Mouse (Mus musculus) ovary, adult 18-20 months (tissue): Measurements from ENCODE around the gene Cnn3.

Experiments used
- DNase-seq: peaks from one replicate; pipeline ENCODE4 v3.0.0; 2022; ENCODE audit warnings: low spot score, mixed read lengths

The Cnn3 gene

DNA sequence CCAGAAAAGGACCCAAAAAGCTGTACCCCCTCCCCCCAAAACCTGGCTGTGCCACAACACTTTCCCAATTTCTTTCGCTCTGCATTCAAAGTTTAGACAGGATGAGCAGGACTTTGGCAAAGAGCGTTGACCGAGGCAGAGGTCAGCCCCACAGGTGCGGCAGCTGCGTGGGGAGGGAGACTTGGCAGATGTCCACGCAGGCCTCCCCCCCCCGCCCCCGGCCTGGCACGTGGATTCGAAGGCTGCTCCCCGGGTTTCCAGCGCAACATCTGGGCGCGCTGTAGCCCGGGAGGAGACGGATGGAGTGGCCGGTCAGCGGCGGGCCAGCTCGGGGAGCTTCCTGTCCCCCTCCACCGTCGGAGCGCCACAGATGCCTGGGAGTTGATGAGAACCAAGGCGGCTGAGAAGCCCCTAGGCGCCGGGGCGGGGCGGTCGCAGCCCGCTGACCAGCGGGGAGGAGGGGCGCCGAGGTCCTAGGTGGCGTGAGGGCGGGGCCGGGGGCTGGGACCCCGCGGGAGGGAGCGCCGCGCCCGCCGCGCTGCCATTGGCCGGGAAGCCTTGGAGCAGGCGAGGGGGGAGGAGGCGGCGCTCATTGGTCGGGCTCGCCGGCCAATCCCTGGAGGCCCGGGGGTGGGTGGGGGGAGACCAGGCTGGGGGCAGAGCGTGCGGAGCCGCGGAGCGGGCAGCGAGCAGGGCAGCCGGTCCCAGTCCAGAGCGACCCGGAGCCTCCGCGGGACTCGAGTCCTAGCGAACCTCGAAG is at the start of gene Cnn3:
TSS of gene Cnn3 (plus strand) at position 637 of the 760 bp plus-strand sequence.
- peak; percentile 93 for DNase-seq

DNA sequence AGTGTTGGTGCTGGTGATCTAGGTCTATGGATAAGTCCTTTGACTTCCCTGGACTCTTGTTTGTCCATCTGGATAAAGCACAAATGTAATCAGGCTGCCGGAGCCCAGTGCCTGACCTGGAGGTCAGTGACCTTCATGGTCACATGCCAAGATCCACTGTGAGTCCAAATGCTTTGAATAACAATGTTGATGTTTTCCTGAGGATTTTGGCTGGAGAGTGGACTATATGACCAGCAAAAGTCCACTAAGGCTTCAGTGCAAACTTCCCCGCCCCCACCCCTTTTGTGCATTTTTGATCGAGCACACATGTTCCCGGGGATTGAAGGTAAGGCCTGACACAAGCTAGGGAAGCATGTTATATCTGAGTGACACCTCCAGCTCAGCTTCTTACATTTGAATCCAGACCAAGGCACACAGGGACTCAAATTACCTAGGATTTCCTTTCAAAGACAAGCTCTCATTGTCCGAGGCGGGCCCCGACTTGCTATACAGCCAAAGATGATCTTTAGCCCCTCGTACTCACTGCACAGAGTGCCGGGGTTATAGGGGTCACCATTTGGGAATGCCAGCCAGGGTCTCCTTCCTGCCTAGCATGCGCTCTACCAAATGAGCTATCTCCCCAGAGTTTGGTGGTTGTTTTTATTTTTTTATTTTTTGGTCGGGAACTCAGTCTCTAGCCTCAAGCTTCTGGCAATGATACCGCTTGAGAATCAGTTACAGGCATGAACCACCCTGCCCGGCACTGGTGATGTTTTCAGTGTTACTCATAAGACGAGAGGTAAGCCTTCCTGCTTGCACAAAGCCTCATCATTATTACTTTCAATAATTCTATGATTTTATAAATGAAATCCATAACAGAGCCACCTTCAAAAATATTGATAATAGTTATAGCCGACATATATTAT is 47.3 kb upstream of the Cnn3 start:
- DNase-seq, result peak; percentile 58

- no peak for DNase-seq
Observed at GRCm38 (mm10) chr3:121379699-121380098, 46.6 kb upstream of the Cnn3 start.

GRCm38 (mm10) chr3:121387471-121388009 is 38.8 kb upstream of the Cnn3 start:
- no peak for DNase-seq

- no peak for DNase-seq
Observed at GRCm38 (mm10) chr3:121389366-121389765, 36.9 kb upstream of the Cnn3 start.

DNA sequence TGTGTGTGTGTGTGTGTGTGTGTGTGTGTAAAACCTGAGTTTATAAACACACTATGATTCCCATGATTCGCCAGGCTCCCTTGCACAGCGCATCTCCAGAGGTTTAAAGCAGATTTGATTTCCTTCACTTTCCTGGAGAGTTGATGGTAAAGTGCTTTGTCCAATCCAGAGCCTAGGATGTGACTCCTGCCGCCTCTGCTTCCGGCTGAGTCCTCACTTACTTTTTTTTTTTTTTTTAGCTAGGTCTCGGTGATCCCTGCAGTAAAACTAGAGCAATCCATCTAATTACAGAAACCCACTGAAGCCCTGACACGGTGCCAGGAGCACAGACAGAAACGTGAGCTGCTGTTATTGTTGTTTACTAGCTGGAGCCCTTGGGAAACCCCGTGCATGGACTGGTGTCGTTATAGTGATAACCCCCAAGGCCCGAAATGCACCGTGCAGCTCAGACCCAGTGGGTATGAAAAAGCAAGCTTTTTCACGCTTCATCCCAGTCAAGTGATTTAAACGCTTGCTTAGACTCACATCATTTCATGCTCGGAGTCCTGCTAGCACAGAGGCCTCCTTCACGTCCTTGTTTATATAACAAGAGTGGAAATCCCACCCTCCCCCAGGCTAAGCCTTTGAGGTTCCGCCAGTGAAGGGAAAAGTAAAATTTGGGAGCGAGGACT is 36.3 kb upstream of the Cnn3 start:
- peak; percentile 24 for DNase-seq

- peak; percentile 49 for DNase-seq
Observed at GRCm38 (mm10) chr3:121390724-121391123, 35.6 kb upstream of the Cnn3 start.

DNA sequence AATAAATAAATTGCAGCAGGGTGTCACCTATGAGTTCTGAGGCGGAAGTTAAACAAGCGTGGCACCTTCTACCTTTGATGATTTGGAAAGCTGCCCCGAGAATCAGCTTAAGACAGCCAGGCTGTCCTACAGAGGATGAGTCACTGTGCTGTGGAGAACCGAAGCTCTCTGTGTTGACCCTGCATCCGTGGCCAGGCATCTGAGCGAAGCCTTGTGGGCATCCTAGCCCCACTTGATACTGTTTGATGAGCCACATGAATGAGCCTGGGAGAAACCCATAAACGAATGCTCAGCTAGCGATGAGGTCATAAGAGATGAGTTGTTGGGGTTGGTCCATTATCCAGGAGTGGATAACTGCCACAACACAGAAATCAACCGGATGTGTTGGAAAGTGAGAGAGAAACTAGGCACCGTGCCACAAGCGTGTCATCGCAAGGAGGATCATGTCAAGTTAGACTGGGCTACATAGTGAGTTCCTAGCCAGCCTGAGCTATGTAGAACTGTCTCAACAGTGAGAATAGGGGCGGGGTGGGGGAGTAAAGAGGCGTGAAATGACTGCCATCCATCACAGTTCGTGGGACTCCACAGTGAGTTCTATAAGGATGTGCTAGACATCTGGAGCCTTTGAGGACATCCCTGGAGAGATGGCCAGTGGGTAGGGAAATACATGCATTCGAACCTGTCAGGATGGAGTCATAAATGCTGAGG is 30.6 kb upstream of the Cnn3 start:
- no peak for DNase-seq

DNA sequence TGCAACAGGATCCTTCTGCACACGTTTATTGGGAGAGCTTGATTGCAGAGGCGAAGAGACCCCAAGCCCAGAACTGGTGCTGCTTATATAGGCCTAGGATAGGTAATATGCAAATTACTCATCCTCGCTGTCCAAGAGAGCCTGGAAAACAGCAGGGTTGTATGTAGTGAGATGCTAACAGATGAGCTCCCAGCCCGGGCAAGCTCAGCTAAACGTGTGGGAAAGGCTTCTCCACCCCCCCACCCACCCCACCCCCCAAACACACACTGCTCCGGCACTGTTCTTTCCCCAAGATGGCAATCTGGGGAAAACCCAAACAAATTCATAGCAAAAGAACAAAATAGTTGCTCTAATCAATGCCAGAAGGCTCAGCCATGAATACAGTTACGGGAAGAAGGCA is 29.7 kb upstream of the Cnn3 start:
- no peak for DNase-seq

DNA sequence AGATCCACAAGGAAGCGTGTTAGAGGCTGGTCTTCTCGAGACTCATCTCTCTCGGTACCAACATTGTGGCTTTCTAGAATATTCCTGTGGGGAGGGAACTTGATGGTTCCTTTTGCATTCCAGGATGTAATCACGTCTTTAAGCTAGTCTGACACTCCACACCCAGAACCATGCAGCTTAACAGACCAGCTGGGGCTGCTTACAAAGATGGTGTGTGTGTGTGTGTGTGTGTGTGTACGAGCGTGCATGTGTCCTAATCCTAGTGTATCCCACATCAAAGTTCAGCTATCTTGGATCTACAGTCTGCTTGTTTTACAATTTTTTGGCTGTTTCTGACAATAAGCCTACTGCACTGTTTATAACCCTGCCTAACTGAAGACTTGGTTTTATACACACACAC is 29.3 kb upstream of the Cnn3 start:
- DNase-seq, result no peak

GRCm38 (mm10) chr3:121401384-121401783 is 24.9 kb upstream of the Cnn3 start:
- DNase-seq, result no peak

DNA sequence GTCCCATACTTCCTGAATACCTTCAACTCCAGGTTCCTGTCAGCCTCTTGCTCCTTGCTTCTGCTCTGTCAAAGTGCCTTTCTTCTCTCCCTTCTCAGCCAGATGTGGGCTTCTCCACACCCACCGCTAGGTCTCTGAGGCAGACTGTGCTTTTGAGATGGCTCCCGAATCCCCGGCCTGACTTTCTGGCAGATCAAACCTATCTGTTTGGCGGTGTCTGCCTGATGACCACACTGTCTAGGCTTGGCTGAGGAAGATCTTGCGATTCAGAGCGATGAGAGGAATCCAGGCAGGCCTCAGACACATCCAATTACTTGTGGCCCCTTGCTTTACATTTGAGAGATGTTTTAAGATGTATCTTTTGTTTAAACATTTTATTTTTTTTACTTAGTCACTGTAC is 24.2 kb upstream of the Cnn3 start:
- DNase-seq, result no peak

DNA sequence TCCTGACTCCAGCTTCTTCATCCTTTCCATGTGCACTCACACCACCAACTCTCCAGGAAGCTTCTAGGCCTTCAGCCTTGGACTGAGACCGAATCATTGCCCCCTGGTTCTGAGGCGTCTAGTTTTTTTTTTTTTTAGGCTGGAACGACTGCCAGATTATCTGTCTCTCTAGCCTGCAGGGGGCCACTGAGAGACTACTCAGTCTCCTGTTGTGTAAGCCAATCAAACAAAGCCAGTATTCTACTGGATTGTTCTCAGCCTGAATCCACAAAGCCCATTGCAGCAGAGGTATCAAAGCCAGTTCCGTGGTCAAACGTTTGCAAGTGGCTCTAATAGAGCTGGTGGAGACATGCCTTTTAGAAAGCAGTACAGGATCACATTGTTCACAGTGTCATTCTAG is 22.8 kb upstream of the Cnn3 start:
- DNase-seq, result no peak

- no peak for DNase-seq
Observed at GRCm38 (mm10) chr3:121405101-121405500, 21.2 kb upstream of the Cnn3 start.

DNA sequence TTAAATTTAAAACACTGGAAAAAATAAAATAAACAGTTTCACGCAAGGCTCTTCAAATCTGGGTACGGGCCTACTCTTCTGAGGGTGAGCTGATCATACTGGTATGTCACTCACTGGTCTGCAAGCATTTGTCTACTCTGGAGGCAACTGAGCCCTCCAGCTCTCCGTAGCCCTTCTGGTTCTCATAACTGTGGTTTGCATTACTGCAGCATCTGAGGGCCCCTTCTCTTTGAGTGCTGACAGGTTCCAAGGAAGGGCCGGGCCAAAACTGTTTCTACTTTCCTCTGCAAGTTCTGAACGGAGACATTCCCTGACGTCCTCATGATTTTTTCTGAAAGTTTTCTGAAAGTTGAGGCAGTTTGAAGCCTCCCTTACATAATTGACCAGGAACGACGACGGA is 18.9 kb upstream of the Cnn3 start:
- no peak for DNase-seq

GRCm38 (mm10) chr3:121408386-121408785 is 17.9 kb upstream of the Cnn3 start:
- no peak for DNase-seq

DNA sequence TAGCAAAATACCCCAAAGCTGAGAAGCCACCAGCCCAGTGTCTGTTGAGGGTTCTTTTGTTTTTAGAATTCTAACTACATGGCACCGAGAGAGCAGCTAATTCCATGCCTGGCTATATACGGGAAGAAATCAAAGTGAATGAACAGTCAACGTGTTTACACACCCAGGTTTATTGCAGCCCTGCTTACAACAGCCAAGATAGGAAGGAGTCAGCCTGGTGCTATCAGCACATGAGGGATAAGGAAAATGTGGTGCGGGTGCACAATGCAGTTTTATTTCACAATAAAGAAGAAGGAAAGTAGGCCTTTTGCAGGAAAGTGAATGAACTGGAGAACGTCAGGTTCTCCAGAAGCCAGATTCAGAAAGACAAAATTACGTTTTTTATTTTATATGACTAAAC is 14.8 kb upstream of the Cnn3 start:
- DNase-seq, result no peak

DNA sequence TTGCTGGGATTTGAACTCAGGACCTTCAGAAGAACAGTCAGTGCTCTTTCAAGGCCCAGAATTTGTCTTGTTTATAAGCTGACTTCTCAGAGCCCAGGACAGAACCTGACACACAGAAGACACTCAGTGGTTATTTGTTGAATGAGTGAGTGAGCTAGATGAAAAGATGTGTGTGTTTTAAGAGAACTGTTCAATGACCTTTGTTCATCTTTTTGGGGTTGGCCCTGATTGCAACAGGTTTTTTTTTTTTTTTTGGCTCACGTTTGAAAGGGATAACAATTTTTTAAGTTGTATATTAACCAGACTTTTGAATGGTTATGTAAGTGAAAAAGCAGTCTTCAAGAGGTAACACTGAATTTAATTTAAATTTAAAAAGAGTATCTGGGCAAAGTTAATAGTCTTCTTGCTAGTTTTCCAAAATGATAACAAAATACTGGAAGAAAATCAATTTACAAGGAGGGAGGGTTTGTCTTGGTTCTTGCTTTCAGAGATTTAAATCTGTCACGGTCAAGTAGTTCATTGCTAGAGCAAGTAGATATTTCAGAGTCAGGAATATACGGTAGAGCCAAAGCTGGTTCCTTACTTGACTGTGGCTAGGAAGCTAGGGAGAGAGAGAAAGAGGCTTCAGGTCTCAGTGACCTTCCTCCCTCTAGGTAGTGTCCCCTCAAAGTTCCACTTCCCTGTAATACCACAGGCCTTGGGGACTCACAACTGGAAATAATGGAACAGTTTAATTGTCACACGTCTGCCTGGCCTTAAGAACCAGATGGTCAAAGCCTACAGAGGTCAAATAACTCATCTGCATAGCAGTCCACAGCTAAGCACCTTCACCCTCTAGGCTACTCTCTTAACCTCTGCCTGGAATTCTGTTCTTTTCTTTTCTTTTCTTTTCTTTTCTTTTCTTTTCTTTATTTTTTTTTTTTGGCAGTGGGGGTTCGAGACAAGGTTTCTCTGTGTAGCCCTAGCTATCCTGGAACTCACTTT is 9.8 kb upstream of the Cnn3 start:
- DNase-seq, result no peak

GRCm38 (mm10) chr3:121417379-121418250 is 8.7 kb upstream of the Cnn3 start:
- no peak for DNase-seq

- DNase-seq, result no peak
Observed at GRCm38 (mm10) chr3:121418251-121418601, 8.1 kb upstream of the Cnn3 start.
